Mouse (Mus musculus): ENCODE measurements around the gene Kcnh5. TPM values are rescaled to one million over a fixed set of nuclear protein-coding genes. Genes with fewer than 3 reads are reported as not detected.

Kcnh5 gene
- polyA plus RNA-seq, 1 experiment from 2014 or later, result 0.09 TPM

DNA sequence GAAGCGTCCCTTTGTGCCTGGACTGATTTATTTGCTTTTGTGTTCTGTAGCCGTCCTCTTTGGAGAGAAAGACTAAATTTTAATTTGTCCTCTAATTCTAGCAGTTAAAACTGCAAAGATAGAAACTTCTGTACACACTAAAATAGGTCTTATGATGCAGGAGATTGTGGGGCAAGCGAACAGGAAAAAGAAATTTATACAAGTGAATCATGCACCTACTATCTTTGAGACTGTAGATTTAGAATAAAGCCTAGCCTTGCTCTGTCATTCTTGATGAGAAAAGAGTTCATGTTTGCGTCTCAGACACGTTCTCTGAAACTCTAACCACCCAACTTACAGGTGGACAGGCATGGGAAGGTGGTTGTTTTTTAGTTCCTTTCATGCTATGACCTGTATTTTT, 140.4 kb downstream of the Kcnh5 start:
- no peaks in the 10 kb centered on the region for H3K9me3 ChIP-seq (ENCODE audit: control insufficient read depth, low read length)
- no peaks in the 10 kb centered on the region for H3K36me3 ChIP-seq (ENCODE audit: control insufficient read depth, insufficient read depth, low read length)
- WGBS, result 83% methylated on average over 5 of the region's 5 CpGs
- ATAC-seq (ENCODE audit: insufficient number of reproducible peaks, low FRiP score, low TSS enrichment, low read depth) (no peak), DNase-seq (ENCODE audit: low spot score) (no peak)
- no peak overlapping the region for H3K4me2 ChIP-seq (ENCODE audit: low read depth, severe bottlenecking)
- no peak overlapping the region for H3K27ac ChIP-seq (replicated peaks; ENCODE audit: low read depth, low read length)
- no peaks in the 10 kb centered on the region for H3K27me3 ChIP-seq (ENCODE audit: control insufficient read depth, insufficient read depth, low read length)
- no peak overlapping the region for H3K4me3 ChIP-seq (ENCODE audit: low read depth, low read length)
- no peak overlapping the region for H3K9ac ChIP-seq (ENCODE audit: low read length)
- no peaks in the 10 kb centered on the region for H3K4me1 ChIP-seq (ENCODE audit: control insufficient read depth, insufficient read depth, low read length)

- ATAC-seq (ENCODE audit: insufficient number of reproducible peaks, low FRiP score, low TSS enrichment, low read depth), result no peak
- H3K4me1 ChIP-seq (ENCODE audit: control insufficient read depth, insufficient read depth, low read length), result no peaks in the 10 kb centered on the region
- no peaks in the 10 kb centered on the region for H3K27me3 ChIP-seq (ENCODE audit: control insufficient read depth, insufficient read depth, low read length)
- no peak overlapping the region for H3K4me3 ChIP-seq (ENCODE audit: low read depth, low read length)
- H3K9ac ChIP-seq (ENCODE audit: low read length), result no peak overlapping the region
- H3K9me3 ChIP-seq (ENCODE audit: control insufficient read depth, low read length), result no peaks in the 10 kb centered on the region
- WGBS, result 77% methylated on average over 8 of the region's 8 CpGs
- no peak overlapping the region for H3K4me2 ChIP-seq (ENCODE audit: low read depth, severe bottlenecking)
- H3K36me3 ChIP-seq (ENCODE audit: control insufficient read depth, insufficient read depth, low read length), result no peaks in the 10 kb centered on the region
- no peak overlapping the region for H3K27ac ChIP-seq (replicated peaks; ENCODE audit: low read depth, low read length)
- no peak for DNase-seq (ENCODE audit: low spot score)
Observed at GRCm38 (mm10) chr12:75031970-75032864, 144.9 kb downstream of the Kcnh5 start.

DNA sequence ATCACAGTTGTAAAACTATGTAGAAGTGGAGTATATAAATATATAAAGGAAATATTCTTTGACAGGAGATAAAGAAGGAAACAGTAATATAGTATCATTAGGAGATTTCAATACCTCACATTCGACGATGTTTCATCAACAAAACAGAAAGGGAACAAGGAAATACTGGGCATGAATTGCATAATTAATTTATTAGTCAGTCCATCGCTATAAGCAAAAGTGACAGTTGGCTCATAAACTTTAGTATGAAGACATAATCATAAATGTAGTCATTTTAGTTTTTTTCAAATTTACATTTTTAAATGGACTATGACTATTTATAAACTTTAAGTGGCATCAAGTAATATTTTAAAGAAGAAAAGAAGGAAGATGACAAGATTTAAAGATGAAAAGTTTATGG, 205.9 kb downstream of the Kcnh5 start:
- Histone ChIP-seq H3K4me3 (ENCODE audit: low read depth, low read length) (no peak overlapping the region), H3K4me1 (ENCODE audit: control insufficient read depth, insufficient read depth, low read length) (no peaks in the 10 kb centered on the region), H3K36me3 (ENCODE audit: control insufficient read depth, insufficient read depth, low read length) (no peaks in the 10 kb centered on the region), H3K9ac (ENCODE audit: low read length) (no peak overlapping the region), H3K4me2 (ENCODE audit: low read depth, severe bottlenecking) (no peak overlapping the region), H3K9me3 (ENCODE audit: control insufficient read depth, low read length) (no peaks in the 10 kb centered on the region), H3K27me3 (ENCODE audit: control insufficient read depth, insufficient read depth, low read length) (no peaks in the 10 kb centered on the region), H3K27ac (replicated peaks; ENCODE audit: low read depth, low read length) (no peak overlapping the region)
- WGBS, result 85% methylated on average over 3 of the region's 3 CpGs
- ATAC-seq (ENCODE audit: insufficient number of reproducible peaks, low FRiP score, low TSS enrichment, low read depth), result no peak
- no peak for DNase-seq (ENCODE audit: low spot score)

DNA sequence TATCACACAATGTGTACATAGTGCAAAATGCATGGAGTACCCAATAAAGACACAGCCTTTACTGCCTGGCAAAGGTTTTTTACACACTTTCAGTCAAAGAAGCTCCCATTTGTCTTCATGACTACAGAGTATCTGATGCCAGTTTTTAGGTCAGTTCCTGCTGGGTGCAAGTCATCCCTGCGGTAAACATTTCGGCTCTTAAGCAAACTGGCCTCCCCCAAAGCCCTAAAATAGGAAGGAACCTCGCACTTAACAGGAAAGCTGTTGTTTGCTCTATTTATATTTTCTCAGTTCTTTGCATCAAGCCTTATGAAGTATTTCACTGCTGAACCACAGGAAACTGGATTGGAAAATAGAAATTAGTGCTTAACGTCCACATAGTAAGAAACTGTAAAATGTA, 207.7 kb downstream of the Kcnh5 start:
- Histone ChIP-seq H3K9ac (ENCODE audit: low read length) (no peak overlapping the region), H3K36me3 (ENCODE audit: control insufficient read depth, insufficient read depth, low read length) (no peaks in the 10 kb centered on the region), H3K4me2 (ENCODE audit: low read depth, severe bottlenecking) (no peak overlapping the region), H3K4me3 (ENCODE audit: low read depth, low read length) (no peak overlapping the region), H3K4me1 (ENCODE audit: control insufficient read depth, insufficient read depth, low read length) (no peaks in the 10 kb centered on the region), H3K9me3 (ENCODE audit: control insufficient read depth, low read length) (no peaks in the 10 kb centered on the region), H3K27ac (replicated peaks; ENCODE audit: low read depth, low read length) (no peak overlapping the region), H3K27me3 (ENCODE audit: control insufficient read depth, insufficient read depth, low read length) (no peaks in the 10 kb centered on the region)
- DNase-seq (ENCODE audit: low spot score) (no peak), ATAC-seq (ENCODE audit: insufficient number of reproducible peaks, low FRiP score, low TSS enrichment, low read depth) (no peak)
- 70% methylated on average over 4 of the region's 4 CpGs for WGBS

- Histone ChIP-seq H3K9ac (ENCODE audit: low read length) (no peak overlapping the region), H3K4me2 (ENCODE audit: low read depth, severe bottlenecking) (no peak overlapping the region), H3K27ac (replicated peaks; ENCODE audit: low read depth, low read length) (no peak overlapping the region), H3K4me1 (ENCODE audit: control insufficient read depth, insufficient read depth, low read length) (no peaks in the 10 kb centered on the region), H3K4me3 (ENCODE audit: low read depth, low read length) (no peak overlapping the region), H3K27me3 (ENCODE audit: control insufficient read depth, insufficient read depth, low read length) (no peaks in the 10 kb centered on the region), H3K36me3 (ENCODE audit: control insufficient read depth, insufficient read depth, low read length) (no peaks in the 10 kb centered on the region), H3K9me3 (ENCODE audit: control insufficient read depth, low read length) (no peaks in the 10 kb centered on the region)
- WGBS, result 98% methylated on average over 2 of the region's 2 CpGs
- ATAC-seq (ENCODE audit: insufficient number of reproducible peaks, low FRiP score, low TSS enrichment, low read depth) (no peak), DNase-seq (ENCODE audit: low spot score) (no peak)
Observed at GRCm38 (mm10) chr12:74966266-74966665, 210.9 kb downstream of the Kcnh5 start.

DNA sequence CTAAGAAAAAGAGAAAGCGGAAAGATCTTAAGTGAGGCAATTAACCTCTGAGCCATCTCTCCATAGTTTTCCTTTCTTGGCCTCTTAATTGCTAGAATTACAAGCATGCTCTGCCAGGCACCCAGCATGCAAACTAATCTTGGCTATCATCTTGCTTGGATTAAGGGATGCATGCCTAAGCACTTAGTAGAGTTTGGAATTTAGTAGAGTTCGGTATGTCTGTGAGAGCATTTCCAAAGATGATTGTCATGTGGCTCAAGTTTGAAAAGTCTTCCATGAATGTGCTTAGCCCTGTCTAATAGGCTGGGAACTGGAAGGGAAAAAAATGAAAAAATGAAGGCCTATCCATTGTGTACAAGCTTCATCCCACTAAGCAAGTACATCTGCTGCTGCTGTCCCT, 224.5 kb downstream of the Kcnh5 start:
- Histone ChIP-seq H3K27ac (replicated peaks; ENCODE audit: low read depth, low read length) (no peak overlapping the region), H3K36me3 (ENCODE audit: control insufficient read depth, insufficient read depth, low read length) (no peaks in the 10 kb centered on the region), H3K9me3 (ENCODE audit: control insufficient read depth, low read length) (no peaks in the 10 kb centered on the region), H3K9ac (ENCODE audit: low read length) (no peak overlapping the region), H3K27me3 (ENCODE audit: control insufficient read depth, insufficient read depth, low read length) (no peaks in the 10 kb centered on the region), H3K4me3 (ENCODE audit: low read depth, low read length) (no peak overlapping the region), H3K4me2 (ENCODE audit: low read depth, severe bottlenecking) (no peak overlapping the region), H3K4me1 (ENCODE audit: control insufficient read depth, insufficient read depth, low read length) (no peaks in the 10 kb centered on the region)
- DNase-seq (ENCODE audit: low spot score) (no peak), ATAC-seq (ENCODE audit: insufficient number of reproducible peaks, low FRiP score, low TSS enrichment, low read depth) (no peak)
- WGBS, result 89% methylated on average over 2 of the region's 2 CpGs

DNA sequence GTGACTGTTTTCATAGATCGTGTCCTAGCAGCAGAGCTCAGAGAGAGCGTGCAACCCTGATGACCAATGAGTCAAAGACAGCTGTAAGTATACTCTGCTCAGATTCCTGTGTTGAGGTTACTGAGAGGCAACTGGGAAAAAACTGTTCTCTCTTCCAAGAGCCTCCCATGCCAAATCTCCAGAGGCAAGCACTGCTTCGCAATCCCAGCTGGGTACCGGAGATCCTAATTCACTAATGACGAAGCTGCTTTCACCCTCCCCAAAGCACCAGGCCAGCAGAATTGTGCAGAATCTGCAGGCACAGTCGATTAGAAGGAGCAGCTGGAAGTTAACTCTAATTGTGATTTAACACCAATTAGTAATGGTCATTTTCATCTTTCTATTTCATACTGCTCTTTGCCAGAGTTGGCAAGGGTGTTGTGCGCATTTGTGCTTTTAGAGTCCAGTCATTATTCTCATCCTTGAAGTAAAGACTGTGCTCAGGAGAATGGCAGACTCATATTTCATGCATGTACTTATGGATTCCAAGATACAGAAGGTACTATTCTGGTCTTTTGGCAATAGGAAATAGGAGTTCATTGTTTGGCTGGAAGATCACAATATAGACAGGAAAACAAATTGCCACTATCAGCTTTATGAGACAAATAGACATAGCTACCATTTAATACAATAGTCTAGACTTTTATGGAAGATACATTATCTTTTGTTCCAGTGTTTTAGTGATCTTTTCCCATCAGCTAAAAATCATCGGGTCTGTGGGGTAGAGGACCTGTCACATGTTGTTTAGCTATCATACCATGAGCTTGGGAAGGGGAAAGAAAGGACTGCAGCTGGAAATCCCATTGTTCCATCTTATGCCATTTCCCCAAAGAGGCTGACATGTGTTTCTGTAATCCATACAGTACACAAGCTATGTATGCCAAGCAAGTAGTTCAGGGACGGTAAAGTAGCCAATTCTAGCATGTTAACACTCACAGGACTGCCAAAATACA, 225.7 kb downstream of the Kcnh5 start:
- Histone ChIP-seq H3K4me2 (ENCODE audit: low read depth, severe bottlenecking) (no peak overlapping the region), H3K9ac (ENCODE audit: low read length) (no peak overlapping the region), H3K27me3 (ENCODE audit: control insufficient read depth, insufficient read depth, low read length) (no peaks in the 10 kb centered on the region), H3K27ac (replicated peaks; ENCODE audit: low read depth, low read length) (no peak overlapping the region), H3K4me1 (ENCODE audit: control insufficient read depth, insufficient read depth, low read length) (no peaks in the 10 kb centered on the region), H3K4me3 (ENCODE audit: low read depth, low read length) (no peak overlapping the region), H3K9me3 (ENCODE audit: control insufficient read depth, low read length) (no peaks in the 10 kb centered on the region), H3K36me3 (ENCODE audit: control insufficient read depth, insufficient read depth, low read length) (no peaks in the 10 kb centered on the region)
- DNase-seq (ENCODE audit: low spot score) (no peak), ATAC-seq (ENCODE audit: insufficient number of reproducible peaks, low FRiP score, low TSS enrichment, low read depth) (no peak)
- 81% methylated on average over 9 of the region's 9 CpGs for WGBS

DNA sequence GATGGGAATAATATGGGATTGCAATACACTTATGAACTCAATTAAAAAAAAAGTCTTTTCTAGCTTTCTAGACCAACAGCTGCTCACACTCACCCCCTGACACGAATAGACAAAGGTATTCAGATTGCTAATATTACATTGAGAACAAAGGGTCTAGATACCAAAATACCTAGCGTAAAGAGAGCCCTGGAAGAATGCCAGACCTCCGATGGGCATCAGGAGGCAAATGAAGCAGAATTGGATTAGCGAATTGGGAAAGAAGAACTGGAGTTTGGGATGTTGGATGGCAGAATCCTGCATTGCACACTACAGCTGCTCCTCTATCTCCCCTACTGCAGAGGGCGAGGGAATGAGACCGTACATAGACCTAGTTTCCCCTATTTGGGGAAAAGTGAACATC, 275.8 kb downstream of the Kcnh5 start:
- DNase-seq (ENCODE audit: low spot score), result no peak
- Histone ChIP-seq H3K4me1 (ENCODE audit: control insufficient read depth, insufficient read depth, low read length) (no peaks in the 10 kb centered on the region), H3K27me3 (ENCODE audit: control insufficient read depth, insufficient read depth, low read length) (no peaks in the 10 kb centered on the region), H3K36me3 (ENCODE audit: control insufficient read depth, insufficient read depth, low read length) (no peaks in the 10 kb centered on the region), H3K4me2 (ENCODE audit: low read depth, severe bottlenecking) (no peak overlapping the region), H3K4me3 (ENCODE audit: low read depth, low read length) (no peak overlapping the region), H3K27ac (replicated peaks; ENCODE audit: low read depth, low read length) (no peak overlapping the region), H3K9me3 (ENCODE audit: control insufficient read depth, low read length) (no peaks in the 10 kb centered on the region), H3K9ac (ENCODE audit: low read length) (no peak overlapping the region)
- 85% methylated on average over 6 of the region's 6 CpGs for WGBS
- no peak for ATAC-seq (ENCODE audit: insufficient number of reproducible peaks, low FRiP score, low TSS enrichment, low read depth)
